Mouse (Mus musculus): Measurements from ENCODE around the gene Sorcs2.

- TF ChIP-seq CTCF (IDR thresholded peaks at IDR 0.05; ENCODE audit: control insufficient read depth, insufficient read depth, low read length): no peak
- no peak for TF ChIP-seq POLR2A (IDR thresholded peaks at IDR 0.05; ENCODE audit: borderline replicate concordance, control insufficient read depth, low read depth, low read length)
Observed at GRCm38 (mm10) chr5:36382721-36383120, 15.2 kb downstream of the Sorcs2 start.
